Mouse (Mus musculus): ENCODE results near the gene Tmem208. TPM values are rescaled to one million over a fixed set of nuclear protein-coding genes. Genes with fewer than 3 reads are reported as not detected.

Gene Tmem208
- polyA plus RNA-seq, 1 experiment from 2014 or later: 91.2 TPM

DNA sequence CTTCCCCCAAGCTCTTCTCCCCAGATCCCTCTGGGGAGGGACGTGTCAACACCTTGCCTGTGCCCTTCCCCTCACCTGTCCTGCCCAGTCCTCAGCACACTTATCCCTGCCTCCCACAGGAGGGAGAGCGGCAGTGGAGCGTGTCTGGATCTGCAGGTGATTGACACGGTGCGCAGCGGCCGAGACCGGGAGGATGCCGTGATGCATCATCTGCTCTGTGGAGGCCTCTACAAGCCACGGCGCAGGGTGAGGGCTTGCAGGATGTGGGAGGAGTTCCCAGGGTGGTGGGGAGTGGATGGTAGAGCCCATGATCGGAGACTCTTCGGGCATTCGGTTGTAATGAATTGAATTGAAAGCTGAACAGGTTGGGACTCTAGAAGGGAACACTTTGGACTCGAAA is 33.1 kb downstream of the Tmem208 start:
- H3K27me3 ChIP-seq: peaks cover 33% of the 10 kb centered on the region
- no peak overlapping the region for H3K4me2 ChIP-seq
- no peaks in the 10 kb centered on the region for H3K4me1 ChIP-seq (replicated peaks)
- H3K9ac ChIP-seq: no peak overlapping the region
- no peaks in the 10 kb centered on the region for H3K9me3 ChIP-seq (replicated peaks)
- WGBS (ENCODE audit: insufficient replicate concordance): 69% methylated on average over 15 of the region's 15 CpGs
- H3K27ac ChIP-seq (replicated peaks): no peak overlapping the region
- no peak for ATAC-seq (ENCODE audit: insufficient read depth)
- H3K36me3 ChIP-seq (replicated peaks): no peaks in the 10 kb centered on the region
- H3K4me3 ChIP-seq (replicated peaks): no peak overlapping the region

DNA sequence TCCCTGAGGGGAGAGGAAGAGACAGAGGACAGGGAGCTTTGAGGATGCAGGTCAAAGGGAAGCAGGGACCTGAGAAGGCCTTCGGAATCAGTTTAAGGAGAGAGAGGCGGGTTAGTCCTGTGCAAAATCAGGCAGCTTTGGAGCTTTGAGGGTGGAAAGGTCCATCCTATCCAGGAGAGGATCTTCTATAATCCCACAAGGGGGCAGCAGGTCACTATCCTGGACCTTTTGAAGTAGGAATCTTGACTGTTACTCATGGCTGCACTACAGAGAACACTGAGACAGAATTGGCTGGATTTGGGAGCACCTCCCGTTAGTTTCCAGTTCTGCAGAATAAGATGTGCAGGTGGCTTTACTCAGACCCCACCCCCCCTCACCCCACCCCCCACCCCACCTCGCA is 33.5 kb downstream of the Tmem208 start:
- Histone ChIP-seq H3K27ac (replicated peaks) (no peak overlapping the region), H3K9ac (no peak overlapping the region), H3K27me3 (peaks cover 35% of the 10 kb centered on the region), H3K4me1 (replicated peaks) (no peaks in the 10 kb centered on the region), H3K36me3 (replicated peaks) (no peaks in the 10 kb centered on the region), H3K9me3 (replicated peaks) (no peaks in the 10 kb centered on the region), H3K4me2 (no peak overlapping the region), H3K4me3 (replicated peaks) (no peak overlapping the region)
- 47% methylated on average over 4 of the region's 4 CpGs for WGBS (ENCODE audit: insufficient replicate concordance)
- ATAC-seq (ENCODE audit: insufficient read depth): no peak

DNA sequence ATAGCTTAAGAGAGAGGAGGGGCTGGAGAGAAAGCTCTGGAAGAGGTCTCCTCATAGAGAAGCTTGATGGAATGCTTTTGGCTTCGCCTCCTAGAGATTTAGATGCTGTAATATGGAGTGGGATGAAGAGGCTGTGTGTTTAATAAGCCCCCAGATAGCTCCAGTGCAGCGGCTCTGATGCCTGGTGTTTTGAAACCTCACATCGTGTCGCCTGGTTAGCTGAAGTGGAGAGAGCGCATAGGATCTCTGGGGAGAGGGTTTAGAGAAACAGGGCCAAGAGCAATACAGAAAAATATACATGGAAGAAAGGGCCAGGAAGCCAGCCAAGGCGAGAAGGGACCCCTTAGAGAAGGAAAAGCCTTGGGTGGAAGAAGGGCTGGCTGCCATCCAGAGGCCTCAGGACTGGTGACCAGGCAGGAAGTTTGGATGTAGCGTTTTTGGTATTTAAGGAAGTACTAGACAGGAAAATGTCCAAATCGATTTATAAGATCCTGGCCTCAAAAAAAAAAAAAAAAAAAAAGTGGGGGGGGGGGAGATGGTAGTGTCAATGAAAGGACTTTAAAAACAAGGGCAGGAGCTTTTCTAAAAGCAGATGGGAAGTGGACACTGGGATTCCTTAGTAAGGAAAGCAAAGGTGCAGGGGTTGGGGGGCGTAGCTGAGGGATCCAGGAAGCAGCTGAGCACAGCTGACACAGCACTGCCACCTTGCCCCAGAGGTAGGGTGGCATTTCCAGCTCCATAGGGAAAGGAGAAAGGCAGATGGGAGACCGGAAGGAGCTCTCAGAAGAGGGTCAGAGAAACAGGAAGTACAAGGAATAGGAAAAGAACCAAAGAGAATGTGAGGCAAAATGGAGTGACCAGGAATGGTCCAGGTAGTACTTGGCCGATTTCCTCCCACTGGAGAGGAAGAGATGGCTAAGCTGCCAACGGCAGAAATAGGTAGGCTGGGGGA is 35.9 kb downstream of the Tmem208 start:
- H3K27me3 ChIP-seq: peaks cover 29% of the 10 kb centered on the region
- no peak overlapping the region for H3K4me3 ChIP-seq (replicated peaks)
- WGBS (ENCODE audit: insufficient replicate concordance): 49% methylated on average over 12 of the region's 12 CpGs
- no peaks in the 10 kb centered on the region for H3K36me3 ChIP-seq (replicated peaks)
- H3K27ac ChIP-seq (replicated peaks): no peak overlapping the region
- ATAC-seq (ENCODE audit: insufficient read depth): no peak
- H3K9ac ChIP-seq: no peak overlapping the region
- no peak overlapping the region for H3K4me2 ChIP-seq
- no peaks in the 10 kb centered on the region for H3K4me1 ChIP-seq (replicated peaks)
- H3K9me3 ChIP-seq (replicated peaks): no peaks in the 10 kb centered on the region

DNA sequence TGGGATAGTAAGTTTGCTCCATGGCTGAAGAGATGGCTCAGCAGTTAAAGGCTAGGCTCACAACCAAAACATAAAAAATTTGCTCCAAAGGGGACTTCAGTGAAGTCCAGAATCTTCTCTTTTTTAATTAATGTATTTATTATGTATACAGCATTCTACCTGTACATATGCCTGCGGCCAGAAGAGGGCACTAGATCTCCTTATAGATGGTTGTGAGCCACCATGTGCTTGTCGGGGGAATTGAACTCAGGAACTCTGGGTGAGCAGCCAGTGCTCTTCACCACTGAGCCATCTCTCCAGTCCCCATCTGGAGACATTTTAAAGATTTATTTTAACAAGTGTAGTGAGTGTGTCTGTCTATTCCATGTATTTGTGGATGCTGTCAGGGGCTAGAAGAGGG is 41.0 kb downstream of the Tmem208 start:
- peaks cover 8% of the 10 kb centered on the region for H3K27me3 ChIP-seq

DNA sequence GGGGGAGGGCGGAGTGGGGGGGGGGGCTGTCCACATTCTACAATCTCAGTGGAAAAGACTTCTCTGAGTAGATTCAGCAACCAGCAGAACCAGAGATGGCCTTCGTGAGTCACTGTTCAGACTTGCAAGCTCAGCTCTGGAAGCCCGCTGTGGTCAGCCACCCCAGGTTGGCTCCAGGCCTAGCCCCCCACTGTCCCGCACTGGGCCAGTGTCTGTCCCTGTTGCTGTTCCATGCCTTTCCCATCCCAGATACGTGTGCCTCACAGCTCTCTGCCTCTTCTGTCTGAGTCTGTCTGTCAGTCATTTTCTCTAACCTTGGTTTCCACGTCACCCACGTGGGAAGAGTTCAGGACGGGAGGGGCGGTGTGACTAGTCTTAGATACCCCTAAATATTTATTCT is 46.3 kb downstream of the Tmem208 start:
- Histone ChIP-seq H3K4me1 (replicated peaks) (peaks cover 4% of the 10 kb centered on the region; the same call in 1 of the 2 replicates), H3K9me3 (replicated peaks) (no peaks in the 10 kb centered on the region), H3K9ac (no peak overlapping the region), H3K27me3 (peaks cover 4% of the 10 kb centered on the region; the same call in 1 of the 2 replicates), H3K27ac (replicated peaks) (no peak overlapping the region), H3K4me2 (no peak overlapping the region), H3K36me3 (replicated peaks) (no peaks in the 10 kb centered on the region), H3K4me3 (replicated peaks) (no peak overlapping the region)
- no peak for ATAC-seq (ENCODE audit: insufficient read depth)
- 65% methylated on average over 9 of the region's 9 CpGs for WGBS (ENCODE audit: insufficient replicate concordance)

More for the DNA sequence above, 41.0 kb downstream of the Tmem208 start:
- H3K4me3 ChIP-seq (replicated peaks): no peak overlapping the region
- H3K36me3 ChIP-seq (replicated peaks): no peaks in the 10 kb centered on the region
- no peak for ATAC-seq (ENCODE audit: insufficient read depth)
- H3K9me3 ChIP-seq (replicated peaks): no peaks in the 10 kb centered on the region
- H3K27ac ChIP-seq (replicated peaks): no peak overlapping the region
- WGBS (ENCODE audit: insufficient replicate concordance): 50% methylated on average over 2 of the region's 2 CpGs
- H3K9ac ChIP-seq: no peak overlapping the region
- no peak overlapping the region for H3K4me2 ChIP-seq
- H3K4me1 ChIP-seq (replicated peaks): no peaks in the 10 kb centered on the region

DNA sequence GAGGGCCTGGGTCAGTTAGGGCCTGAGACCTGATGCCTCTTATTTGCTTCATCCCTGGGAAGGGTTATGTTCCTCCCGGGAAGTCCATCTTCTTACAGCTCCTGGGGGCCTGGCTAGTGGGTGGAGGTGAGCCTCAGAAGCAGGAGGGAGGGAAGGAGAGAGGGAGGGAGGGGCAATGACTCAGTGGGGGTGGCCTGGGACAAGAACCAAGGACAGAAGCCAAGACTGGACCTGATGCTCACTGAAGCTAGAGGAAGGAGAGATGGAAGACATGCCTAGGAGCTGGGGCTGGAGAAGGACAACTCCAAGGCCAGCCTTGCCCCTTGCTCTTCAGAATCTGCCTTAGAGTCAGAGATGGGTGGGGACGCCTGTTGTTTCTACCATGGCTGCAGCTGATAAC is 46.9 kb downstream of the Tmem208 start, which contains the start of gene Plekhg4:
Gene Plekhg4, plus strand, starts transcription at position 243 of the 400 bp plus-strand sequence.
- no peaks in the 10 kb centered on the region for H3K36me3 ChIP-seq (replicated peaks)
- H3K27ac ChIP-seq (replicated peaks): no peak within 1 kb of the TSS
- no peaks in the 10 kb centered on the region for H3K9me3 ChIP-seq (replicated peaks)
- peaks cover 9% of the 10 kb centered on the region; the same call in 1 of the 2 replicates for H3K27me3 ChIP-seq
- peaks cover 4% of the 10 kb centered on the region; the same call in 1 of the 2 replicates for H3K4me1 ChIP-seq (replicated peaks)
- no peak for ATAC-seq (ENCODE audit: insufficient read depth)
- H3K9ac ChIP-seq: no peak within 1 kb of the TSS
- no peak within 1 kb of the TSS for H3K4me3 ChIP-seq (replicated peaks)
- no peak within 1 kb of the TSS for H3K4me2 ChIP-seq
- WGBS (ENCODE audit: insufficient replicate concordance): 41% methylated on average over 2 of the region's 2 CpGs

DNA sequence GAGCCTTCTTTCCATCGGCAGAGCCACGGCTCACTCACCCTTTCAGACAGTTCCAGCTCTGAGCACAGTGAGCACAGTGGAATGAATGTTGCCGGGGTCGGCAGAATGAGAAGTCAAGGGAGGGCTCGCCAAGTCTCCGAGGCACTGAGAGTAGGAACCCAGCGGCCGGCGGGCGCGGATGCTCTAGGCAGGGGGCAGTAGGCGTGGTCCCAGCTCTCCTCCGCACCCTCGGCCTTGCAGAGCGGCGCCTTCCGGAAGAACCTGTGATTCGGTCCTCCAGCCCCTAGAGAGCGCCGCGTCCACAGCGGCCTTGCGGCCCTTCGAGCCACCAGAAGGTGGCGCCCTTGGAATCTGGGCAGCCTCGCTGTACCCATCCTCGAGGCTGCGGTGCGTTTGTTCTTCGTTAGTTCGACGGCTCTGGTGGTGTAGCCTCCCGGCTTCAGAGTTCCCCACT is 48.4 kb downstream of the Tmem208 start:
- Histone ChIP-seq H3K4me3 (replicated peaks) (no peak overlapping the region), H3K4me1 (replicated peaks) (peaks cover 4% of the 10 kb centered on the region; the same call in 1 of the 2 replicates), H3K27me3 (peaks cover 11% of the 10 kb centered on the region; the same call in 1 of the 2 replicates), H3K9ac (no peak overlapping the region), H3K9me3 (replicated peaks) (no peaks in the 10 kb centered on the region), H3K27ac (replicated peaks) (no peak overlapping the region), H3K36me3 (replicated peaks) (no peaks in the 10 kb centered on the region), H3K4me2 (peak overlapping the region; percentile 32; the same call in 1 of the 2 replicates)
- 29% methylated on average over 33 of the region's 33 CpGs for WGBS (ENCODE audit: insufficient replicate concordance)
- no peak for ATAC-seq (ENCODE audit: insufficient read depth)

DNA sequence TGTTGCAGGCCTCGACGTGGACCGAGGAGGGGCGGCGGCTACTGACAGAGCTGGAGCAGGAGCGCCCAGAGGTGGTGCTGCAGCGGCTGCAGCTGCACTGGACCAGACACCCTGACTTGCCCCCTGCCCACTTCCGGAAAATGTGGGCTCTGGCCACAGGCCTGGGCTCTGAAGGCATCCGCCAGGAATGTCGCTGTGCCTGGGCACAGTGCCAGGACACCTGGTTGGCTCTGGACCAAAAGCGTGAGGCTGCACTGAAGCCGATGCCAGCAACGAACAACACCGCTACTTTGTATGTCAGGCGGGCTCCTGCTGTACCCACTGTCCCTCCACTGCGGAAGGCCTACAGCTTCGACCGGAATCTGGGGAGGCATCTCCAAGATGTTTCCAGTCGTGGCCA is 52.5 kb downstream of the Tmem208 start:
- Histone ChIP-seq H3K36me3 (replicated peaks) (no peaks in the 10 kb centered on the region), H3K9me3 (replicated peaks) (no peaks in the 10 kb centered on the region), H3K9ac (no peak overlapping the region), H3K4me2 (no peak overlapping the region), H3K27me3 (0 out of 2 replicates have a peak, but pooled peaks cover 11% of the 10 kb centered on the region), H3K4me1 (replicated peaks) (peaks cover 4% of the 10 kb centered on the region; the same call in 1 of the 2 replicates), H3K27ac (replicated peaks) (no peak overlapping the region), H3K4me3 (replicated peaks) (no peak overlapping the region)
- no peak for ATAC-seq (ENCODE audit: insufficient read depth)
- 70% methylated on average over 19 of the region's 19 CpGs for WGBS (ENCODE audit: insufficient replicate concordance)

DNA sequence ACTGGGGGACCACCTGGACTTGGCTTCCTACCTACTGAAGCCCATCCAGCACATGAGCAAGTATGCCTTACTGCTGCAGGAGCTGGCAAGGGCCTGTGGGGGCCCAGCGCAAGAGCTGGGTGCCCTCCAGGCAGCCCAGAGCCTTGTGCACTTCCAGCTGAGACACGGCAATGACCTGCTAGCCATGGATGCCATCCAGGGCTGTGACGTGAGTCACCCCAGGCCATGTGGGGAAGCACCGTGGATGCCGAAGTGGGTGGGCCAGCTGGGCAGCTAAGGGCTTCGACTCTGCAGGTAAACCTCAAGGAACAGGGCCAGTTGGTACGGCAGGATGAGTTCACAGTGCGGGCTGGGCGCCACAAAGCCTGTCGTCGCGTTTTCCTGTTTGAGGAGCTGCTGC is 54.2 kb downstream of the Tmem208 start:
- H3K9ac ChIP-seq: no peak overlapping the region
- no peak overlapping the region for H3K4me2 ChIP-seq
- H3K9me3 ChIP-seq (replicated peaks): no peaks in the 10 kb centered on the region
- H3K27me3 ChIP-seq: 0 out of 2 replicates have a peak, but pooled peaks cover 11% of the 10 kb centered on the region
- WGBS (ENCODE audit: insufficient replicate concordance): 72% methylated on average over 12 of the region's 12 CpGs
- H3K36me3 ChIP-seq (replicated peaks): no peaks in the 10 kb centered on the region
- ATAC-seq (ENCODE audit: insufficient read depth): no peak
- H3K27ac ChIP-seq (replicated peaks): no peak overlapping the region
- H3K4me3 ChIP-seq (replicated peaks): no peak overlapping the region
- no peaks in the 10 kb centered on the region for H3K4me1 ChIP-seq (replicated peaks)

DNA sequence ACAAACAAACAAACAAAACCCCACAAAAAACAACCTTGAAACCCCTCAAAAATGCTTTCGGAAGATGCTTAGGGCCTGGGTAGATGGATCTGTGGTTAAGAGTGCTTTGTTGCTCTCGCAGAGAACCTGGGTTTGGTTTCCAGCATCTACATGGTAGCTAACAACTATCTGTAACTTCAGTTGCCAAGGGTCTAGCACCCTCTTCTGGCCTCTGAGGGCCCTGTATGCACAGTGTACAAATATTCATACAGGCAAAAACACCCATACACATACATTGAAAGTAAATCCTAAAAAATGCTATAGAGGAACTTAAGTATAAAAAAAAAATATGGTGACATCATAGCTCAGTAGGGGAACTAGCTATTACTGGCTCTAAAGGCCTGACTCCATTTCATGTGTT is 57.9 kb downstream of the Tmem208 start:
- Histone ChIP-seq H3K27ac (replicated peaks) (no peak overlapping the region), H3K4me1 (replicated peaks) (no peaks in the 10 kb centered on the region), H3K27me3 (no peaks in the 10 kb centered on the region), H3K9ac (no peak overlapping the region), H3K4me3 (replicated peaks) (no peak overlapping the region), H3K9me3 (replicated peaks) (no peaks in the 10 kb centered on the region), H3K4me2 (no peak overlapping the region), H3K36me3 (replicated peaks) (no peaks in the 10 kb centered on the region)
- no peak for ATAC-seq (ENCODE audit: insufficient read depth)
- WGBS (ENCODE audit: insufficient replicate concordance): 75% methylated on average over 2 of the region's 2 CpGs
